In the genomic region with DNA sequence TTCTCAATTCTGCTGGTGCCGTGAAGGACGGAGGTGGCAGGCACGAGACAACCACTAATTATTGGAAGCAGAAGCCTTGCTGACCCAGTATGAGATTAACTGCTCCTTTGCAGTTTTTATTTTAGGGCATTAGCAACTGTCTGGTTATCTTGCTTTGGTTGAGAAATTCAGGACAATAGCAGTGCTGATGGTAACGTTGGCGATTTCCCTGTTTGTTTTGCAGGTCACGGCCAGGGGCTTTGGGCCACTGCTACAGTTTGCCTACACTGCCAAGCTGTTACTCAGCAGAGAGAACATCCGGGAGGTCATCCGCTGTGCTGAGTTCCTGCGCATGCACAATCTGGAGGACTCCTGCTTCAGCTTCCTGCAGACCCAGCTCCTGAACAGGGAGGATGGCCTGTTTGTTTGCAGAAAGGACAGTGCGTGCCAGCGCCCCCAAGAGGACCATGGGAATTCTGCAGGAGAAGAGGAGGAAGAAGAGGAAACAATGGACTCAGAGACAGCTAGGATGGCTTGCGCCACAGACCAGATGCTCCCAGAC, we compare ENCODE assay signal across 8 mouse cellular contexts. TPM values are rescaled to one million over a fixed set of nuclear protein-coding genes. Genes with fewer than 3 reads are reported as not detected.
A peak's percentile ranks its signal among the peaks of the same experiment; 100 is the strongest.
DNase-seq lines count a peak whose midpoint lies in the region; ATAC-seq and TF ChIP-seq lines count a peak whose summit lies in the region.

No protein-coding gene starts in this region.

- H3K9ac ChIP-seq in midbrain, embryonic 14.5 days (replicated peaks; ENCODE audit: low read length), result no peak overlapping the region; the same call in 1 of the 2 replicates

- peak; percentile 44 for DNase-seq in CD4-positive, CD25-positive, alpha-beta regulatory T cell, adult 2 months (ENCODE audit: low read depth, low spot score)
- DNase-seq in cerebellum, adult 9-10 months, result peak; percentile 75
- peak; percentile 25 for DNase-seq in gastrocnemius, postnatal 25 days
- peak; percentile 34 for DNase-seq in induced T-regulatory cell, adult 2 months (ENCODE audit: low read depth)
- peak; percentile 44 to 54 for DNase-seq in left cerebral cortex, postnatal 36 days (ENCODE audit: low spot score in 2 of 2)
- DNase-seq in midbrain, embryonic 14.5 days, result peak; percentile 69
- peak; percentile 58 for DNase-seq in thymus, adult 2 months

- H3K4me1 ChIP-seq in midbrain, embryonic 14.5 days (ENCODE audit: control insufficient read depth, insufficient read depth, low read length), result peaks cover 20% of the 10 kb centered on the region
- peaks cover 22% of the 10 kb centered on the region for H3K4me1 ChIP-seq in thymus, adult 2 months (replicated peaks; ENCODE audit: control insufficient read depth, insufficient read depth, low read length)

- no peak for TF ChIP-seq CTCF in thymus, adult 2 months (IDR thresholded peaks at IDR 0.05; ENCODE audit: borderline replicate concordance, control insufficient read depth, extremely low read depth, insufficient read depth, low read length, poor library complexity)

- H3K4me3 ChIP-seq in midbrain, embryonic 14.5 days (replicated peaks; ENCODE audit: low read depth, low read length), result no peak overlapping the region
- H3K4me3 ChIP-seq in thymus, adult 2 months (ENCODE audit: control insufficient read depth, insufficient read depth, low read length), result no peak overlapping the region

- intact Hi-C loops in left cerebral cortex, postnatal 36 days (cut with DNase I), result no loop called here

- TF ChIP-seq POLR2A in thymus, adult 2 months (IDR thresholded peaks at IDR 0.05; ENCODE audit: control insufficient read depth, extremely low read depth, insufficient read depth, low read length, poor library complexity), result no peak

- H3K4me2 ChIP-seq in midbrain, embryonic 14.5 days (ENCODE audit: low read length), result peak overlapping the region; percentile 30

- H3K27ac ChIP-seq in midbrain, embryonic 14.5 days (replicated peaks; ENCODE audit: low read depth, low read length), result peak overlapping the region; percentile 82
- H3K27ac ChIP-seq in thymus, adult 2 months (ENCODE audit: control insufficient read depth, insufficient read depth, low read length), result peak overlapping the region; percentile 50

- 38% methylated on average over 12 of the region's 12 CpGs for WGBS in midbrain, embryonic 14.5 days
- 92% methylated on average over 12 of the region's 12 CpGs for WGBS in thymus, adult 2 months

- H3K27me3 ChIP-seq in midbrain, embryonic 14.5 days (ENCODE audit: control insufficient read depth, insufficient read depth, low read length), result no peaks in the 10 kb centered on the region
- no peaks in the 10 kb centered on the region for H3K27me3 ChIP-seq in thymus, adult 2 months (ENCODE audit: control insufficient read depth, insufficient read depth, low read length)

- peaks cover 12% of the 10 kb centered on the region for H3K36me3 ChIP-seq in midbrain, embryonic 14.5 days (ENCODE audit: control insufficient read depth, insufficient read depth, low read length)
- no peaks in the 10 kb centered on the region for H3K36me3 ChIP-seq in thymus, adult 2 months (ENCODE audit: control insufficient read depth, insufficient read depth, low read length)

- no peak for ATAC-seq in CD4-positive, CD25-positive, alpha-beta regulatory T cell, adult 4 months
- peak; percentile 68; the same call in 1 of the 2 replicates for ATAC-seq in midbrain, embryonic 14.5 days (ENCODE audit: low FRiP score, low TSS enrichment)

- H3K9me3 ChIP-seq in midbrain, embryonic 14.5 days (ENCODE audit: control insufficient read depth, low read length), result no peaks in the 10 kb centered on the region

RNA-seq across cellular contexts. Expression of gene Gja10, which starts 40.9 kb away (rescaled TPM):
- polyA plus RNA-seq in CD4-positive, CD25-positive, alpha-beta regulatory T cell, adult 4 months (2017; shearing (Covaris generic)), result under 1 TPM in 1 of 2 experiments, not detected in 1; 0.33 TPM
- not detected for total RNA-seq in gastrocnemius, postnatal 25 days (2021)
- not detected for total RNA-seq in left cerebral cortex, postnatal 36 days (2021)
- 0.14 TPM in 1 of 2 replicates, not detected in the other for polyA plus RNA-seq in midbrain, embryonic 14.5 days (2014; fragmentation: Nextera tagmentation; extraction: Ambion mirVana)
- 0.12 TPM in 1 of 2 replicates, not detected in the other for polyA plus RNA-seq in thymus, adult 2 months (2012; rRNA removed)

RNA-seq across cellular contexts. Expression of gene Casp8ap2, which starts 53.6 kb away (rescaled TPM):
- 10 to 100 TPM; 38.5 to 46.1 TPM for polyA plus RNA-seq in CD4-positive, CD25-positive, alpha-beta regulatory T cell, adult 4 months (2017; shearing (Covaris generic))
- 1 to 10 TPM; 3.8 to 5.1 TPM for total RNA-seq in gastrocnemius, postnatal 25 days (2021)
- 10 to 100 TPM in 1 of 2 experiments, 1 to 10 TPM in 1; 8.4 to 11.7 TPM for total RNA-seq in left cerebral cortex, postnatal 36 days (2021)
- 41.3 and 44.9 TPM in 2 replicates for polyA plus RNA-seq in midbrain, embryonic 14.5 days (2014; fragmentation: Nextera tagmentation; extraction: Ambion mirVana)
- polyA plus RNA-seq in thymus, adult 2 months (2012; rRNA removed), result 5.4 and 14.7 TPM in 2 replicates

Comparison
In these comparisons a context has a peak if more than half of its experiments do, and no peak if none do; other contexts are left out.
1. DNase-seq: peak in every context shown above with its lines; median percentile 75 in cerebellum, adult 9-10 months; 69 in midbrain, embryonic 14.5 days; 58 in thymus, adult 2 months; 49 in left cerebral cortex, postnatal 36 days; 44 in CD4-positive, CD25-positive, alpha-beta regulatory T cell, adult 2 months; 34 in induced T-regulatory cell, adult 2 months; 25 in gastrocnemius, postnatal 25 days.